ENCODE assay signal across 17 mouse cellular contexts in the genomic region with DNA sequence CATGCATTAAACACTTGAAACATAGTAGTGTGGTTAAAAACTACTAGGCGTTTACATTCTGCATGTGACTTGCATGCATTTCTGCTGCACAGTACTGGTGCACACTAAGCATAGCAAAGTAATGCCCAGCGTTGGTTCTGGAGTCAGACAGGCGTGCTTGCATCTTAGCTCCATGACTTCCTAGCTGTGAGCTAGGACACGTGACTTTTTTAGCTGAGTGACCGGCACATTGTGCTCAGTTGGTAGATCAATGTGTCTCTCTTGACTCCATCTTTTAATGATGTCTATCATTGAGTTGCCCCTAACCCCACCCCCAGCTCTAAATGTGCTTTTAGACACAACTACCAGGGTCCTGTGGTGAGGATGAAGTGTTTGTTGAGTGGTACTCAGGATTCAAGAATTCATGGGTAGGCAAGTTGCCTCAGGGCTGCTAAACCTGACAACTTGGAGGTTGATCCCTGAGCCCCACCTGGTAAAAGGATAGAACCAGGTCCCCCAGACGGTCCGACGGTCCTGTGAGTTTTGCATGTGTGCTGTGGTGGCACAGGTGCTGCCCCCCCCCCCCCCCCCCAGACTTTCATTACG. TPM values are rescaled to one million over a fixed set of nuclear protein-coding genes. Genes with fewer than 3 reads are reported as not detected.
DNase-seq lines count a peak whose midpoint lies in the region; ATAC-seq and TF ChIP-seq lines count a peak whose summit lies in the region.
"Had no signal": no experiment of that assay in that cellular context is flagged by ENCODE, and none has a peak within 500 bp of the region (broad histone marks: within the 10 kb centered on the region; RNA-seq: fewer than 3 reads in every experiment).

No protein-coding gene starts in this region.

- no peak overlapping the region for H3K27ac ChIP-seq in heart, embryonic 15.5 days
- H3K27ac ChIP-seq in lung, embryonic 15.5 days, result no peak overlapping the region
- no peak overlapping the region for H3K27ac ChIP-seq in stomach, embryonic 14.5 days (ENCODE audit: low read length)
- H3K27ac ChIP-seq: embryonic facial prominence, embryonic 12.5 days; forebrain, embryonic 10.5 days; gastrocnemius, adult 2 months; hindbrain, embryonic 15.5 days; limb, embryonic 12.5 days; neural tube, embryonic 13.5 days had no signal

- no peak overlapping the region for H3K4me3 ChIP-seq in heart, embryonic 15.5 days
- no peak overlapping the region for H3K4me3 ChIP-seq in lung, embryonic 15.5 days
- H3K4me3 ChIP-seq in lung, adult 2 months (replicated peaks; ENCODE audit: extremely low read depth, low read depth, low read length), result no peak overlapping the region
- H3K4me3 ChIP-seq in stomach, embryonic 14.5 days (ENCODE audit: low read depth, low read length), result no peak overlapping the region
- H3K4me3 ChIP-seq: embryonic facial prominence, embryonic 12.5 days; forebrain, embryonic 10.5 days; hindbrain, embryonic 15.5 days; limb, embryonic 12.5 days; neural tube, embryonic 13.5 days had no signal

- H3K27me3 ChIP-seq in heart, embryonic 15.5 days, result no peaks in the 10 kb centered on the region
- peaks cover 35% of the 10 kb centered on the region for H3K27me3 ChIP-seq in lung, embryonic 15.5 days
- no peaks in the 10 kb centered on the region for H3K27me3 ChIP-seq in stomach, embryonic 14.5 days (ENCODE audit: control insufficient read depth, insufficient read depth, low read length)
- H3K27me3 ChIP-seq: embryonic facial prominence, embryonic 12.5 days; hindbrain, embryonic 15.5 days; limb, embryonic 12.5 days; neural tube, embryonic 13.5 days had no signal

- no peak for DNase-seq in heart, postnatal 4 days
- no peak for DNase-seq in lung, adult 2 months
- DNase-seq in ZHBTc4 (ENCODE audit: low read depth, low spot score), result peak; percentile 25
- DNase-seq in frontal cortex, postnatal 10 days (ENCODE audit: low spot score in 2 of 2), result no peak
- no peak for DNase-seq in layer of hippocampus, adult 8-10 months (ENCODE audit: low spot score in 2 of 2)
- DNase-seq: cerebellum, postnatal 36 days; gastrocnemius, adult 2 months had no signal

- H3K4me2 ChIP-seq in heart, embryonic 15.5 days, result peak overlapping the region; percentile 61; the same call in 1 of the 2 replicates
- H3K4me2 ChIP-seq in lung, embryonic 15.5 days, result peak overlapping the region; percentile 50; the same call in 1 of the 2 replicates
- H3K4me2 ChIP-seq in stomach, embryonic 14.5 days (replicated peaks; ENCODE audit: low read depth, low read length), result 0 out of 2 replicates have a peak overlapping the region, but pooled peaks have one; percentile 34

- no peak for TF ChIP-seq POLR2A in lung, adult 2 months (IDR thresholded peaks at IDR 0.05; ENCODE audit: borderline replicate concordance, extremely low read depth, low read depth, low read length)

- no peak for ATAC-seq in heart, embryonic 15.5 days (replicated peaks; ENCODE audit: insufficient number of reproducible peaks, insufficient read depth, low FRiP score, low read depth)
- ATAC-seq in lung, embryonic 15.5 days (ENCODE audit: borderline replicate concordance, extremely low read depth, low FRiP score, low TSS enrichment), result no peak
- ATAC-seq in stomach, embryonic 14.5 days (ENCODE audit: insufficient number of reproducible peaks, insufficient read depth, low FRiP score, low read depth), result no peak

- no peaks in the 10 kb centered on the region for H3K36me3 ChIP-seq in heart, embryonic 15.5 days
- no peaks in the 10 kb centered on the region for H3K36me3 ChIP-seq in lung, embryonic 15.5 days
- no peaks in the 10 kb centered on the region for H3K36me3 ChIP-seq in stomach, embryonic 14.5 days (ENCODE audit: control insufficient read depth, insufficient read depth, low read length)
- H3K36me3 ChIP-seq: embryonic facial prominence, embryonic 12.5 days; forebrain, embryonic 10.5 days; hindbrain, embryonic 15.5 days; limb, embryonic 12.5 days; neural tube, embryonic 13.5 days had no signal

- WGBS in heart, embryonic 15.5 days, result 82% methylated on average over 9 of the region's 9 CpGs
- WGBS in lung, embryonic 15.5 days, result 79% methylated on average over 9 of the region's 9 CpGs
- WGBS in lung, adult 2 months, result 80% methylated on average over 9 of the region's 9 CpGs
- 81% methylated on average over 9 of the region's 9 CpGs for WGBS in stomach, embryonic 14.5 days

- H3K9ac ChIP-seq in heart, embryonic 15.5 days, result no peak overlapping the region
- H3K9ac ChIP-seq in lung, embryonic 15.5 days, result no peak overlapping the region
- no peak overlapping the region for H3K9ac ChIP-seq in stomach, embryonic 14.5 days (replicated peaks; ENCODE audit: low read depth, low read length)
- H3K9ac ChIP-seq: embryonic facial prominence, embryonic 12.5 days; hindbrain, embryonic 15.5 days; limb, embryonic 12.5 days; neural tube, embryonic 13.5 days had no signal

- H3K4me1 ChIP-seq in heart, embryonic 15.5 days (replicated peaks), result no peaks in the 10 kb centered on the region
- peaks cover 6% of the 10 kb centered on the region; the same call in 1 of the 2 replicates for H3K4me1 ChIP-seq in lung, embryonic 15.5 days
- H3K4me1 ChIP-seq in lung, adult 2 months (ENCODE audit: control insufficient read depth, insufficient read depth, low read length), result no peaks in the 10 kb centered on the region
- H3K4me1 ChIP-seq in stomach, embryonic 14.5 days (ENCODE audit: control insufficient read depth, insufficient read depth, low read length), result no peaks in the 10 kb centered on the region
- H3K4me1 ChIP-seq: embryonic facial prominence, embryonic 12.5 days; hindbrain, embryonic 15.5 days; limb, embryonic 12.5 days; neural tube, embryonic 13.5 days had no signal

- no peaks in the 10 kb centered on the region for H3K9me3 ChIP-seq in heart, embryonic 15.5 days (replicated peaks)
- H3K9me3 ChIP-seq in lung, embryonic 15.5 days, result no peaks in the 10 kb centered on the region
- H3K9me3 ChIP-seq in stomach, embryonic 14.5 days (ENCODE audit: control insufficient read depth, low read depth, low read length), result no peaks in the 10 kb centered on the region
- H3K9me3 ChIP-seq: embryonic facial prominence, embryonic 12.5 days; forebrain, embryonic 10.5 days; hindbrain, embryonic 15.5 days; limb, embryonic 12.5 days; neural tube, embryonic 13.5 days had no signal

- no peak for TF ChIP-seq CTCF in lung, adult 2 months (IDR thresholded peaks at IDR 0.05; ENCODE audit: insufficient read depth, low read length)

RNA-seq across cellular contexts. Expression of gene Mlana, which starts 9.8 kb away (rescaled TPM):
- polyA plus RNA-seq in heart, embryonic 15.5 days (2015; fragmentation: Nextera tagmentation; extraction: Ambion mirVana), result 0.83 and 0.94 TPM in 2 replicates
- total RNA-seq in heart, postnatal 4 days (2021), result 1 to 10 TPM; 3.9 to 5.1 TPM
- polyA plus RNA-seq in lung, embryonic 15.5 days (2015; fragmentation: Nextera tagmentation; extraction: Ambion mirVana), result not detected in 2 replicates
- 0.75 and 1.1 TPM in 2 replicates for polyA plus RNA-seq in lung, adult 2 months (2012; rRNA removed)
- polyA plus RNA-seq in stomach, embryonic 14.5 days (2014; fragmentation: Nextera tagmentation; extraction: Ambion mirVana), result not detected in 2 replicates
- total RNA-seq in layer of hippocampus, adult 8-10 months (2022), result under 1 TPM in 2 of 4 experiments, not detected in 2; 0.64 to 0.72 TPM
- total RNA-seq: gastrocnemius, adult 2 months had no signal
- polyA plus RNA-seq: hindbrain, embryonic 15.5 days; limb, embryonic 12.5 days; neural tube, embryonic 13.5 days; small intestine, adult 2 months; testis, adult 2 months had no signal

RNA-seq across cellular contexts. Expression of gene Ermp1, which starts 59.2 kb away (rescaled TPM):
- polyA plus RNA-seq in heart, embryonic 15.5 days (2015; fragmentation: Nextera tagmentation; extraction: Ambion mirVana), result 6.3 and 9.1 TPM in 2 replicates
- 10 to 100 TPM; 11.4 TPM for total RNA-seq in heart, postnatal 4 days (2021)
- 6.9 and 7.9 TPM in 2 replicates for polyA plus RNA-seq in lung, embryonic 15.5 days (2015; fragmentation: Nextera tagmentation; extraction: Ambion mirVana)
- 11.0 and 15.7 TPM in 2 replicates for polyA plus RNA-seq in lung, adult 2 months (2012; rRNA removed)
- 11.6 and 11.9 TPM in 2 replicates for polyA plus RNA-seq in stomach, embryonic 14.5 days (2014; fragmentation: Nextera tagmentation; extraction: Ambion mirVana)
- 10 to 100 TPM; 50.4 to 55.2 (median 51.1) TPM for total RNA-seq in layer of hippocampus, adult 8-10 months (2022)
